Mouse (Mus musculus) T-cell, adult 66 days (primary cell): Measurements from ENCODE around the gene Dhrs2. TPM values are rescaled to one million over a fixed set of nuclear protein-coding genes. Genes with fewer than 3 reads are reported as not detected.

Experiments
- total RNA-seq, 2 experiments: library from RNA; stranded (reverse); gene quantifications; 3 replicates in 1 of 2; 4 replicates in 1 of 2; pipeline ENCODE4 v1.2.4; 2023

Dhrs2 gene
- not detected for total RNA-seq

GRCm38 (mm10) chr14:55221707-55222106 is at the start of gene Dhrs2:
Dhrs2 (plus strand) TSS chr14:55222007.

Other genes with a start within 250 kb of the Dhrs2 start
- gene Gm17428, start 245.1 kb upstream of the Dhrs2 start, total RNA-seq: not detected
- gene Myh7, start 227.4 kb upstream of the Dhrs2 start, total RNA-seq: not detected
- gene Ngdn, start 206.6 kb upstream of the Dhrs2 start, total RNA-seq: 100 to 1,000 TPM in 1 of 2 experiments, 10 to 100 TPM in 1; 99.7 to 112 TPM
- gene Zfhx2, start 129.7 kb upstream of the Dhrs2 start, total RNA-seq: 10 to 100 TPM; 29.3 to 34.2 TPM
- gene Thtpa, start 127.2 kb upstream of the Dhrs2 start, total RNA-seq: 10 to 100 TPM; 10.1 to 10.8 TPM
- 100 to 1,000 TPM; 116 TPM for gene Ap1g2, start 115.4 kb upstream of the Dhrs2 start, total RNA-seq
- not detected for gene Jph4, start 105.1 kb upstream of the Dhrs2 start, total RNA-seq